Mouse (Mus musculus): Measurements from ENCODE around the gene 2010109A12Rik. TPM values are rescaled to one million over a fixed set of nuclear protein-coding genes. Genes with fewer than 3 reads are reported as not detected.

The 2010109A12Rik gene
- 1.9 and 2.0 TPM in 2 replicates for polyA plus RNA-seq (2015; fragmentation: Nextera tagmentation; extraction: Ambion mirVana)

GRCm38 (mm10) chr5:93206109-93207005 is at the start of gene 2010109A12Rik, which contains the start of gene Ccni:
TSS of gene 2010109A12Rik (plus strand) at chr5:93206518.
TSS of gene Ccni (minus strand) at chr5:93206495.
- peak within 1 kb of the TSS; percentile 88 for H3K4me2 ChIP-seq (ENCODE audit: low read depth, low read length)
- H3K27ac ChIP-seq (ENCODE audit: low read length), result peak within 1 kb of the TSS; percentile 89
- peak; percentile 94 for ATAC-seq (ENCODE audit: low read depth)
- peaks cover 13% of the 10 kb centered on the region for H3K4me1 ChIP-seq (ENCODE audit: control insufficient read depth, low read depth, low read length)
- H3K36me3 ChIP-seq (ENCODE audit: control insufficient read depth, insufficient read depth), result peaks cover 7% of the 10 kb centered on the region; the same call in 1 of the 2 replicates
- peak within 1 kb of the TSS; percentile 92 for H3K9ac ChIP-seq (ENCODE audit: low read depth, low read length)
- H3K9me3 ChIP-seq (replicated peaks; ENCODE audit: control insufficient read depth, low read length), result no peaks in the 10 kb centered on the region
- H3K4me3 ChIP-seq (ENCODE audit: low read depth, low read length), result peak within 1 kb of the TSS; percentile 90
- under 1% methylated on average over 74 of the region's 79 CpGs for WGBS (ENCODE audit: insufficient replicate concordance)
- no peaks in the 10 kb centered on the region for H3K27me3 ChIP-seq (ENCODE audit: control insufficient read depth, insufficient read depth, low read depth, low read length)

- H3K9me3 ChIP-seq (replicated peaks; ENCODE audit: control insufficient read depth, low read length), result no peaks in the 10 kb centered on the region
- WGBS (ENCODE audit: insufficient replicate concordance), result 73% methylated on average over 3 of the region's 3 CpGs
- H3K27me3 ChIP-seq (ENCODE audit: control insufficient read depth, insufficient read depth, low read depth, low read length), result no peaks in the 10 kb centered on the region
- H3K9ac ChIP-seq (ENCODE audit: low read depth, low read length), result no peak overlapping the region
- H3K4me3 ChIP-seq (ENCODE audit: low read depth, low read length), result no peak overlapping the region
- H3K27ac ChIP-seq (ENCODE audit: low read length), result no peak overlapping the region
- H3K36me3 ChIP-seq (ENCODE audit: control insufficient read depth, insufficient read depth), result peaks cover 3% of the 10 kb centered on the region; the same call in 1 of the 2 replicates
- no peaks in the 10 kb centered on the region for H3K4me1 ChIP-seq (ENCODE audit: control insufficient read depth, low read depth, low read length)
- H3K4me2 ChIP-seq (ENCODE audit: low read depth, low read length), result no peak overlapping the region
- no peak for ATAC-seq (ENCODE audit: low read depth)
Observed at GRCm38 (mm10) chr5:93163541-93163940, 42.8 kb upstream of the 2010109A12Rik start.

GRCm38 (mm10) chr5:93167919-93168516 is 38.3 kb upstream of the 2010109A12Rik start:
- H3K9ac ChIP-seq (ENCODE audit: low read depth, low read length), result no peak overlapping the region
- H3K27ac ChIP-seq (ENCODE audit: low read length), result no peak overlapping the region
- no peak for ATAC-seq (ENCODE audit: low read depth)
- no peaks in the 10 kb centered on the region for H3K9me3 ChIP-seq (replicated peaks; ENCODE audit: control insufficient read depth, low read length)
- H3K36me3 ChIP-seq (ENCODE audit: control insufficient read depth, insufficient read depth), result peaks cover 3% of the 10 kb centered on the region; the same call in 1 of the 2 replicates
- H3K27me3 ChIP-seq (ENCODE audit: control insufficient read depth, insufficient read depth, low read depth, low read length), result no peaks in the 10 kb centered on the region
- H3K4me2 ChIP-seq (ENCODE audit: low read depth, low read length), result no peak overlapping the region
- H3K4me1 ChIP-seq (ENCODE audit: control insufficient read depth, low read depth, low read length), result no peaks in the 10 kb centered on the region
- no peak overlapping the region for H3K4me3 ChIP-seq (ENCODE audit: low read depth, low read length)
- WGBS (ENCODE audit: insufficient replicate concordance), result 78% methylated on average over 11 of the region's 11 CpGs

- peaks cover 3% of the 10 kb centered on the region; the same call in 1 of the 2 replicates for H3K36me3 ChIP-seq (ENCODE audit: control insufficient read depth, insufficient read depth)
- H3K4me2 ChIP-seq (ENCODE audit: low read depth, low read length), result no peak overlapping the region
- 86% methylated on average over 6 of the region's 6 CpGs for WGBS (ENCODE audit: insufficient replicate concordance)
- ATAC-seq (ENCODE audit: low read depth), result no peak
- no peaks in the 10 kb centered on the region for H3K27me3 ChIP-seq (ENCODE audit: control insufficient read depth, insufficient read depth, low read depth, low read length)
- H3K4me1 ChIP-seq (ENCODE audit: control insufficient read depth, low read depth, low read length), result no peaks in the 10 kb centered on the region
- H3K4me3 ChIP-seq (ENCODE audit: low read depth, low read length), result no peak overlapping the region
- no peak overlapping the region for H3K27ac ChIP-seq (ENCODE audit: low read length)
- H3K9ac ChIP-seq (ENCODE audit: low read depth, low read length), result no peak overlapping the region
- no peaks in the 10 kb centered on the region for H3K9me3 ChIP-seq (replicated peaks; ENCODE audit: control insufficient read depth, low read length)
Observed at GRCm38 (mm10) chr5:93168654-93169053, 37.7 kb upstream of the 2010109A12Rik start.

- Histone ChIP-seq H3K27ac (ENCODE audit: low read length) (no peak overlapping the region), H3K36me3 (ENCODE audit: control insufficient read depth, insufficient read depth) (0 out of 2 replicates have a peak, but pooled peaks cover 3% of the 10 kb centered on the region), H3K4me2 (ENCODE audit: low read depth, low read length) (no peak overlapping the region), H3K4me1 (ENCODE audit: control insufficient read depth, low read depth, low read length) (no peaks in the 10 kb centered on the region), H3K4me3 (ENCODE audit: low read depth, low read length) (no peak overlapping the region), H3K27me3 (ENCODE audit: control insufficient read depth, insufficient read depth, low read depth, low read length) (no peaks in the 10 kb centered on the region), H3K9me3 (replicated peaks; ENCODE audit: control insufficient read depth, low read length) (no peaks in the 10 kb centered on the region), H3K9ac (ENCODE audit: low read depth, low read length) (no peak overlapping the region)
- ATAC-seq (ENCODE audit: low read depth), result no peak
- 85% methylated on average over 15 of the region's 15 CpGs for WGBS (ENCODE audit: insufficient replicate concordance)
Observed at GRCm38 (mm10) chr5:93171420-93171819, 34.9 kb upstream of the 2010109A12Rik start.

- no peak overlapping the region for H3K9ac ChIP-seq (ENCODE audit: low read depth, low read length)
- no peak overlapping the region for H3K4me3 ChIP-seq (ENCODE audit: low read depth, low read length)
- no peaks in the 10 kb centered on the region for H3K27me3 ChIP-seq (ENCODE audit: control insufficient read depth, insufficient read depth, low read depth, low read length)
- 77% methylated on average over 6 of the region's 6 CpGs for WGBS (ENCODE audit: insufficient replicate concordance)
- no peak for ATAC-seq (ENCODE audit: low read depth)
- H3K36me3 ChIP-seq (ENCODE audit: control insufficient read depth, insufficient read depth), result no peaks in the 10 kb centered on the region
- no peaks in the 10 kb centered on the region for H3K4me1 ChIP-seq (ENCODE audit: control insufficient read depth, low read depth, low read length)
- H3K4me2 ChIP-seq (ENCODE audit: low read depth, low read length), result no peak overlapping the region
- no peak overlapping the region for H3K27ac ChIP-seq (ENCODE audit: low read length)
- H3K9me3 ChIP-seq (replicated peaks; ENCODE audit: control insufficient read depth, low read length), result no peaks in the 10 kb centered on the region
Observed at GRCm38 (mm10) chr5:93172536-93172935, 33.8 kb upstream of the 2010109A12Rik start.

GRCm38 (mm10) chr5:93174675-93175074 is 31.6 kb upstream of the 2010109A12Rik start:
- no peak for ATAC-seq (ENCODE audit: low read depth)
- no peak overlapping the region for H3K4me2 ChIP-seq (ENCODE audit: low read depth, low read length)
- H3K9me3 ChIP-seq (replicated peaks; ENCODE audit: control insufficient read depth, low read length), result no peaks in the 10 kb centered on the region
- 69% methylated on average over 6 of the region's 6 CpGs for WGBS (ENCODE audit: insufficient replicate concordance)
- no peak overlapping the region for H3K9ac ChIP-seq (ENCODE audit: low read depth, low read length)
- H3K4me3 ChIP-seq (ENCODE audit: low read depth, low read length), result no peak overlapping the region
- H3K27me3 ChIP-seq (ENCODE audit: control insufficient read depth, insufficient read depth, low read depth, low read length), result no peaks in the 10 kb centered on the region
- no peaks in the 10 kb centered on the region for H3K4me1 ChIP-seq (ENCODE audit: control insufficient read depth, low read depth, low read length)
- no peak overlapping the region for H3K27ac ChIP-seq (ENCODE audit: low read length)
- no peaks in the 10 kb centered on the region; the same call in 1 of the 2 replicates for H3K36me3 ChIP-seq (ENCODE audit: control insufficient read depth, insufficient read depth)

- peaks cover 9% of the 10 kb centered on the region; the same call in 1 of the 2 replicates for H3K36me3 ChIP-seq (ENCODE audit: control insufficient read depth, insufficient read depth)
- no peaks in the 10 kb centered on the region for H3K27me3 ChIP-seq (ENCODE audit: control insufficient read depth, insufficient read depth, low read depth, low read length)
- 72% methylated on average over 6 of the region's 6 CpGs for WGBS (ENCODE audit: insufficient replicate concordance)
- H3K9me3 ChIP-seq (replicated peaks; ENCODE audit: control insufficient read depth, low read length), result no peaks in the 10 kb centered on the region
- no peak overlapping the region for H3K4me2 ChIP-seq (ENCODE audit: low read depth, low read length)
- H3K9ac ChIP-seq (ENCODE audit: low read depth, low read length), result no peak overlapping the region
- no peak for ATAC-seq (ENCODE audit: low read depth)
- H3K4me1 ChIP-seq (ENCODE audit: control insufficient read depth, low read depth, low read length), result no peaks in the 10 kb centered on the region
- no peak overlapping the region for H3K27ac ChIP-seq (ENCODE audit: low read length)
- no peak overlapping the region for H3K4me3 ChIP-seq (ENCODE audit: low read depth, low read length)
Observed at GRCm38 (mm10) chr5:93178616-93179015, 27.7 kb upstream of the 2010109A12Rik start.

GRCm38 (mm10) chr5:93180252-93180651 is 26.1 kb upstream of the 2010109A12Rik start:
- no peaks in the 10 kb centered on the region for H3K27me3 ChIP-seq (ENCODE audit: control insufficient read depth, insufficient read depth, low read depth, low read length)
- H3K9me3 ChIP-seq (replicated peaks; ENCODE audit: control insufficient read depth, low read length), result no peaks in the 10 kb centered on the region
- H3K4me1 ChIP-seq (ENCODE audit: control insufficient read depth, low read depth, low read length), result no peaks in the 10 kb centered on the region
- WGBS (ENCODE audit: insufficient replicate concordance), result 60% methylated on average over 2 of the region's 2 CpGs
- peaks cover 10% of the 10 kb centered on the region; the same call in 1 of the 2 replicates for H3K36me3 ChIP-seq (ENCODE audit: control insufficient read depth, insufficient read depth)
- no peak overlapping the region for H3K4me2 ChIP-seq (ENCODE audit: low read depth, low read length)
- no peak overlapping the region for H3K27ac ChIP-seq (ENCODE audit: low read length)
- ATAC-seq (ENCODE audit: low read depth), result no peak
- H3K9ac ChIP-seq (ENCODE audit: low read depth, low read length), result no peak overlapping the region
- H3K4me3 ChIP-seq (ENCODE audit: low read depth, low read length), result no peak overlapping the region

All from liver, embryonic 16.5 days (tissue).